Mouse (Mus musculus): ENCODE measurements at regions not wholly inside any gene's neighbourhood (a gene's known extent, or its start where the extent isn't known, plus 50 kb on each side); places are given as distances from the start of the nearest gene placed in this dataset.
A peak's percentile ranks its signal among the peaks of the same experiment; 100 is the strongest.

GRCm38 (mm10) chr14:67573451-67573995, 1564.5 kb upstream of the Gulo start:
- Histone ChIP-seq H3K36me3 (ENCODE audit: control insufficient read depth, insufficient read depth, low read length) (no peaks in the 10 kb centered on the region), H3K4me1 (replicated peaks; ENCODE audit: control insufficient read depth, insufficient read depth, low read length) (peaks cover 9% of the 10 kb centered on the region; the same call in 1 of the 2 replicates), H3K9me3 (ENCODE audit: control insufficient read depth, low read length) (no peaks in the 10 kb centered on the region), H3K9ac (ENCODE audit: low read depth, low read length) (no peak overlapping the region), H3K27me3 (ENCODE audit: control insufficient read depth, insufficient read depth, low read length) (no peaks in the 10 kb centered on the region), H3K4me2 (replicated peaks; ENCODE audit: low read depth, low read length) (no peak overlapping the region), H3K4me3 (ENCODE audit: low read depth, low read length) (no peak overlapping the region), H3K27ac (ENCODE audit: low read depth, low read length) (no peak overlapping the region)
- WGBS, result 69% methylated on average over 12 of the region's 12 CpGs
- DNase-seq (ENCODE audit: low spot score) (no peak), ATAC-seq (ENCODE audit: low FRiP score) (no peak)

DNA sequence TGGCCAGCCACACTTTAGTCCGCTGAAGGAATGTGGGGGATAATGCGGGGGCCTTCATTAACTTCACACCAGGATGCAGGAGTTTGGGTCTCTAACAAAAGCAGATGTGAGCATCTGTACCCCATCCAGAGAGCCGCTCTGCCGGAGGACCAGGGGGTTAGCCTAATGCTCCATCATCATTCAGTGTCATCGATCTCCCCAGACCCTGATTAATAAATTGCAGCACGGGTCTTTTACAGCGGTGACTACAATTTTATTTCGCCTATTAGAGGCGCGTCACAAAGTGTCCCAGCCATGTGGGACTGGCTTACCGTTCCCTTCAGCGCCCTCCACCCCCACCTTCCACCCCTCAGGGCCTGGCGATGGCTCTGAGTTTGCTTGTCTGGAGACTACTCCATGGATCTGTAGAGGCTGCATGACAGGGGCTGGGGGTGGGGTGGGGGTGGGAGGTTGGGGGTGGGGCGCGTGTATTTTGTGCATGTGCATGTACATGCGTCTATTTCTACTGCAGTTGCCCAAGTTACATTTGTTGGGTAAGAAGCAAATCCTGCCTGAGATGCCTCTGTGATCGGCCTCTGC, 1560.8 kb upstream of the Gulo start:
- no peaks in the 10 kb centered on the region for H3K36me3 ChIP-seq (ENCODE audit: control insufficient read depth, insufficient read depth, low read length)
- 29% methylated on average over 17 of the region's 17 CpGs for WGBS
- peaks cover 9% of the 10 kb centered on the region; the same call in 1 of the 2 replicates for H3K4me1 ChIP-seq (replicated peaks; ENCODE audit: control insufficient read depth, insufficient read depth, low read length)
- ATAC-seq (ENCODE audit: low FRiP score) (peak; percentile 86), DNase-seq (ENCODE audit: low spot score) (no peak)
- H3K9ac ChIP-seq (ENCODE audit: low read depth, low read length), result no peak overlapping the region
- peaks cover 3% of the 10 kb centered on the region; the same call in 1 of the 2 replicates for H3K27me3 ChIP-seq (ENCODE audit: control insufficient read depth, insufficient read depth, low read length)
- H3K9me3 ChIP-seq (ENCODE audit: control insufficient read depth, low read length), result no peaks in the 10 kb centered on the region
- H3K4me3 ChIP-seq (ENCODE audit: low read depth, low read length), result no peak overlapping the region
- no peak overlapping the region for H3K4me2 ChIP-seq (replicated peaks; ENCODE audit: low read depth, low read length)
- H3K27ac ChIP-seq (ENCODE audit: low read depth, low read length), result peak overlapping the region; percentile 55; the same call in 1 of the 2 replicates

DNA sequence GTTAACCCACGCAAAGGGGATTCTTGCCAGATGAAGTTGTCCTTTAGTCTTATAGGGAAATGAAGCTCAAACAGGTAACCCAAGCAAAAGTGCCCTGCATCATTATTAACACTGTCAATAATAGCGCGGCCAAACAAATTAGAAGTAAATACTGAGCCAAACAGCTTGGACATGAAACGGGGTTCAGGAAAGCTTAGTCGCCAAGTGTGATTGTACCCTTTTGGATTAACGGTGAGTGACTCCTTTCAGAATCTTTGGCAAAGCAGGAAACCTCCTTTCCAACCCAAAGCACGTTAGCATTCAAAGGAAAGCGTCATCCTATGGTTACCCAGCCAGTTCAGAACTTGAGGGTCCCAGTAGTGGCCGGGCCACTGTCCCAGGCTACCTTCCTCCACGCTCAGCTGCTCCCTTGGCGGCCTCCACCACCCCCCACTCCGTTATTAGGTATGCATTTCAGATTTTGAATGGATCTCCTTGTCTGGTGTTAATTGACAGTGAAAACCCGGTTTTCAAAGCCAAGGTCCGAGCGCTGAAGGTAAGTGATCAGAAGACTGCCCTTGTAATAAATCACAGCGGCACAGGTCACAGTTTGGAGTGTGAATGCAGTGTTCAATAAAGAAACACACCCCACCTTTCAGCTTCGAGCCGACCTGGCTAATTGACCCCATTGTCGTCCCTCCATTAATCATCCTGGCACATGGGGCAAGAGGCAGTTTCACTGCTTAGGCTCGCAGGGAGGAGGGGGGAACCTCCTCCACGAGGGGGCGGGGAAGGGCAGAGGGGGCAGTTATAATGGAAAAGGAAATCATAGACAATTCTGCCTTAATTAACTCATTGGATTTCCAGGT, 1560.1 kb upstream of the Gulo start:
- H3K9me3 ChIP-seq (ENCODE audit: control insufficient read depth, low read length), result no peaks in the 10 kb centered on the region
- DNase-seq (ENCODE audit: low spot score) (peak; percentile 68), ATAC-seq (ENCODE audit: low FRiP score) (peak; percentile 87)
- no peaks in the 10 kb centered on the region for H3K36me3 ChIP-seq (ENCODE audit: control insufficient read depth, insufficient read depth, low read length)
- peaks cover 9% of the 10 kb centered on the region; the same call in 1 of the 2 replicates for H3K4me1 ChIP-seq (replicated peaks; ENCODE audit: control insufficient read depth, insufficient read depth, low read length)
- no peak overlapping the region for H3K9ac ChIP-seq (ENCODE audit: low read depth, low read length)
- 25% methylated on average over 22 of the region's 22 CpGs for WGBS
- no peak overlapping the region for H3K4me2 ChIP-seq (replicated peaks; ENCODE audit: low read depth, low read length)
- no peak overlapping the region for H3K4me3 ChIP-seq (ENCODE audit: low read depth, low read length)
- H3K27me3 ChIP-seq (ENCODE audit: control insufficient read depth, insufficient read depth, low read length), result peaks cover 5% of the 10 kb centered on the region; the same call in 1 of the 2 replicates
- no peak overlapping the region for H3K27ac ChIP-seq (ENCODE audit: low read depth, low read length)

DNA sequence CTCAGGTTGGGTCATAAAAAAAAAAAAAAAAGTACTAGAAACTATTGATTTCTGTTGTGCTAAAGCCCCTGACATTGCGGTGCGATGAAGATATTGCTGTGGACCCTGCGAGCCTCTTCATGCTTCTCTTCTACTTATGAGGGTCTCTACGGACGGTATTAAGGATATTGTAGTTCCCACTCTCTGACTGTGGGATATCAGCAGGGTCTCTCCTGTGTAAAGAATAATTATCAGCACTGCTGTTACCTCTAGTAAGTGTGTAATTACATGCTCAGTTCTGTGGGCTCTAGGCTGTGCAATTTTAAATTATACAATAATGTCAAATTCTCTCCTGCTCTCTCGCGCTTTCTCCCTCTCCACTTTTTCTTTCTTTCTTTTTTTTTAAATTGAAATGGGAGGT, 1545.9 kb upstream of the Gulo start:
- no peak overlapping the region for H3K4me2 ChIP-seq (replicated peaks; ENCODE audit: low read depth, low read length)
- H3K27ac ChIP-seq (ENCODE audit: low read depth, low read length), result no peak overlapping the region
- no peak overlapping the region for H3K9ac ChIP-seq (ENCODE audit: low read depth, low read length)
- no peaks in the 10 kb centered on the region; the same call in 1 of the 2 replicates for H3K4me1 ChIP-seq (replicated peaks; ENCODE audit: control insufficient read depth, insufficient read depth, low read length)
- H3K36me3 ChIP-seq (ENCODE audit: control insufficient read depth, insufficient read depth, low read length), result no peaks in the 10 kb centered on the region
- no peak overlapping the region for H3K4me3 ChIP-seq (ENCODE audit: low read depth, low read length)
- DNase-seq (ENCODE audit: low spot score) (no peak), ATAC-seq (ENCODE audit: low FRiP score) (no peak)
- H3K27me3 ChIP-seq (ENCODE audit: control insufficient read depth, insufficient read depth, low read length), result no peaks in the 10 kb centered on the region
- H3K9me3 ChIP-seq (ENCODE audit: control insufficient read depth, low read length), result no peaks in the 10 kb centered on the region
- WGBS, result 88% methylated on average over 7 of the region's 7 CpGs

GRCm38 (mm10) chr14:67550462-67551185, 1541.6 kb upstream of the Gulo start:
- H3K4me2 ChIP-seq (replicated peaks; ENCODE audit: low read depth, low read length), result no peak overlapping the region
- peak overlapping the region; percentile 82 for H3K27ac ChIP-seq (ENCODE audit: low read depth, low read length)
- no peak overlapping the region for H3K4me3 ChIP-seq (ENCODE audit: low read depth, low read length)
- H3K36me3 ChIP-seq (ENCODE audit: control insufficient read depth, insufficient read depth, low read length), result no peaks in the 10 kb centered on the region
- H3K9me3 ChIP-seq (ENCODE audit: control insufficient read depth, low read length), result no peaks in the 10 kb centered on the region
- ATAC-seq (ENCODE audit: low FRiP score) (peak; percentile 89), DNase-seq (ENCODE audit: low spot score) (peak; percentile 54)
- H3K4me1 ChIP-seq (replicated peaks; ENCODE audit: control insufficient read depth, insufficient read depth, low read length), result no peaks in the 10 kb centered on the region; the same call in 1 of the 2 replicates
- 0 out of 2 replicates have a peak overlapping the region, but pooled peaks have one; percentile 7 for H3K9ac ChIP-seq (ENCODE audit: low read depth, low read length)
- WGBS, result 59% methylated on average over 6 of the region's 6 CpGs
- no peaks in the 10 kb centered on the region for H3K27me3 ChIP-seq (ENCODE audit: control insufficient read depth, insufficient read depth, low read length)

GRCm38 (mm10) chr14:67548750-67549149, 1539.7 kb upstream of the Gulo start:
- Histone ChIP-seq H3K27ac (ENCODE audit: low read depth, low read length) (no peak overlapping the region), H3K9ac (ENCODE audit: low read depth, low read length) (no peak overlapping the region), H3K36me3 (ENCODE audit: control insufficient read depth, insufficient read depth, low read length) (no peaks in the 10 kb centered on the region), H3K27me3 (ENCODE audit: control insufficient read depth, insufficient read depth, low read length) (no peaks in the 10 kb centered on the region), H3K4me3 (ENCODE audit: low read depth, low read length) (no peak overlapping the region), H3K4me2 (replicated peaks; ENCODE audit: low read depth, low read length) (no peak overlapping the region), H3K9me3 (ENCODE audit: control insufficient read depth, low read length) (peaks cover 3% of the 10 kb centered on the region; the same call in 1 of the 2 replicates), H3K4me1 (replicated peaks; ENCODE audit: control insufficient read depth, insufficient read depth, low read length) (no peaks in the 10 kb centered on the region; the same call in 1 of the 2 replicates)
- no peak for DNase-seq (ENCODE audit: low spot score)
- ATAC-seq (ENCODE audit: low FRiP score), result no peak
- WGBS, result 84% methylated on average over 6 of the region's 6 CpGs

GRCm38 (mm10) chr14:67545036-67545435, 1536.0 kb upstream of the Gulo start:
- H3K36me3 ChIP-seq (ENCODE audit: control insufficient read depth, insufficient read depth, low read length), result no peaks in the 10 kb centered on the region
- no peaks in the 10 kb centered on the region for H3K4me1 ChIP-seq (replicated peaks; ENCODE audit: control insufficient read depth, insufficient read depth, low read length)
- H3K9ac ChIP-seq (ENCODE audit: low read depth, low read length), result no peak overlapping the region
- no peak for ATAC-seq (ENCODE audit: low FRiP score)
- 0 out of 2 replicates have a peak, but pooled peaks cover 2% of the 10 kb centered on the region for H3K27me3 ChIP-seq (ENCODE audit: control insufficient read depth, insufficient read depth, low read length)
- no peak overlapping the region for H3K4me2 ChIP-seq (replicated peaks; ENCODE audit: low read depth, low read length)
- H3K4me3 ChIP-seq (ENCODE audit: low read depth, low read length), result no peak overlapping the region
- H3K9me3 ChIP-seq (ENCODE audit: control insufficient read depth, low read length), result peaks cover 3% of the 10 kb centered on the region; the same call in 1 of the 2 replicates
- 67% methylated on average over 5 of the region's 5 CpGs for WGBS
- no peak overlapping the region for H3K27ac ChIP-seq (ENCODE audit: low read depth, low read length)
- no peak for DNase-seq (ENCODE audit: low spot score)

- peak overlapping the region; percentile 61 for H3K27ac ChIP-seq (ENCODE audit: low read depth, low read length)
These were observed 1532.3 kb upstream of the Gulo start for GRCm38 (mm10) chr14:67541271-67541711.

More at GRCm38 (mm10) chr14:67541271-67541711, 1532.3 kb upstream of the Gulo start:
- 0 out of 2 replicates have a peak, but pooled peaks cover 2% of the 10 kb centered on the region for H3K27me3 ChIP-seq (ENCODE audit: control insufficient read depth, insufficient read depth, low read length)
- H3K36me3 ChIP-seq (ENCODE audit: control insufficient read depth, insufficient read depth, low read length), result no peaks in the 10 kb centered on the region
- ATAC-seq (ENCODE audit: low FRiP score) (peak; percentile 89), DNase-seq (ENCODE audit: low spot score) (peak; percentile 43)
- H3K9me3 ChIP-seq (ENCODE audit: control insufficient read depth, low read length), result peaks cover 3% of the 10 kb centered on the region; the same call in 1 of the 2 replicates
- H3K9ac ChIP-seq (ENCODE audit: low read depth, low read length), result no peak overlapping the region
- WGBS, result 33% methylated on average over 4 of the region's 4 CpGs
- no peak overlapping the region for H3K4me2 ChIP-seq (replicated peaks; ENCODE audit: low read depth, low read length)
- peaks cover 7% of the 10 kb centered on the region for H3K4me1 ChIP-seq (replicated peaks; ENCODE audit: control insufficient read depth, insufficient read depth, low read length)
- no peak overlapping the region for H3K4me3 ChIP-seq (ENCODE audit: low read depth, low read length)

Data from hindbrain, embryonic 11.5 days (tissue).